Mouse (Mus musculus) liver, postnatal 0 days (tissue): ENCODE measurements around the gene Ptges.

Experiments
- CTCF ChIP-seq: sonication (generic); IDR thresholded peaks from 2 replicates; pipeline ENCODE4 v1.5.1; 2016; ENCODE audit warnings: antibody characterized with exemption, low read depth
- EP300 ChIP-seq: IDR thresholded peaks from 2 replicates; pipeline ENCODE4 v1.6.1; 2016; ENCODE audit warnings: antibody characterized with exemption, low read depth, mild to moderate bottlenecking

GRCm38 (mm10) chr2:30875621-30876432 is 53.8 kb downstream of the Ptges start:
- TF ChIP-seq CTCF (no peak), EP300 (no peak)
